Mouse (Mus musculus) frontal cortex, postnatal 36 days (tissue): ENCODE measurements at regions not wholly inside any gene's neighbourhood (a gene's known extent, or its start where the extent isn't known, plus 50 kb on each side); places are given as distances from the start of the nearest gene placed in this dataset.

Experiments
- DNase-seq, 2 experiments: peaks; one replicate each; pipeline ENCODE4 v3.0.0; 2022; ENCODE audit warnings: low spot score in 2 of 2

DNA sequence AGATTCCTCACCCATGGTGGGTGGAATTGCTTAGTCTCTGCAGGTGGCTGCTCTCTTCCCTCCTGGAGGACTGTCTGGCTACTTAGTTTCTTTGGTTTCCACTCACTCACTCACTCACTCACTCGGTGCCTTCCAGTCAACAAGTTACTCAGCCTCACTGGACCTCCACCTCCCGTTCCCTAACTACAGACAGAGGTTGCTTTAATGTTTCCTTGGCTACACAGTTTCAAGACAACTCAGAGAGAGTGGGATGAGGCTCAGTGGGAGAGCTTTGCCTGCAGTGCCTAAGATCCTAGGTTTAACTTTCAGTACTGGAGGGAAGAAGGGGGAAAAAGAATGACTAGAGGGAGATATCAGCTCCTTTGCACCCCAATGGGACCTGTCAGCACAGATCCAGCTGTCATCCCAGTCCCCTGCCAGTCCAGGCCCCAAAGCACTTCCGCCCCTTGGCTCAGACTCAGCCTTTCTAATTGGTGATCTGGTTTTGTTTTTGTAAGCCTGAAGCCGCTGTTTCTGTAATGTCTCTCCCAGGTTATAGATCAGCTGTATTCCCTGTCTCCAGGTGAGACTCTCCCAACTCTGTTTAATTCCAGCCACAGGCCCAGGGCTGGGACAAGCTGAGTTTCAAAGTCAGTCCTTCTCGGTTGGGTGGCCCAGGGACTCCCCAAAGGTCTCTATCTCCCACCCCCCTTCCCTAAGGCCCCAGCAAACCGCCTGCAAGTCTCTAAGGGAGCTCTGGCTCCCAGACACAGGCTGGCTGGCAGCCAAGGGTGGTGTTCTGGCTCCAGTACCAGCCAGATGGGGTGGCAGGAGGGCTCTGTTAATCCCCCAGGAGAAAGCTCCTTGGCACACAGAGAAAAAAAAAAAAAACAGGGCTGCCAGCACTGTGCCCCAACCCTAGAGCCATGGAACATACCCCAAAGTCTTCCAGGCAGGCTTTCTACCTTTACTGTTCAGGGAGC is 60.5 kb upstream of the Cdon start:
- DNase-seq: peak; percentile 19 to 23

- no peak for DNase-seq
Measured at GRCm38 (mm10) chr9:35361432-35361831, 59.5 kb upstream of the Cdon start.

DNA sequence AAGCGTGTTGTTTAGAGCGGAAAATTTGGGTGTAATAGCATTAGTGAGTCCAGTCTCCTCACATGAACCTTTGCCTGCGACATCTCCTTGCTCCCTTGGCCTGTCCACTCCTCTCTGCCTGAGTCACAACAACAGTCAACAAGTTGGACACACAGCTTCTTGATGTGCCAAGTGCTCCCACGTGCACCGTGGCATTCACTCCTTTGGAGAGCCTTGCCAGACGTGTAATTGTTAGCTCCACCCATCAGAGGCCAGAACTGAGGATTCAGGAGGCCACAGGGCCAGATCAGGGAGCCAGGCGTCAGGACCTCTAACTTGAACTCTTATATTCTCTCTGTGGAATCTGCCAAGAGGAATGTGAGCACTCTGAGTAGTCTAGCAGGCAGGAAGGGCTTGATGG is 58.7 kb upstream of the Cdon start:
- no peak for DNase-seq

DNA sequence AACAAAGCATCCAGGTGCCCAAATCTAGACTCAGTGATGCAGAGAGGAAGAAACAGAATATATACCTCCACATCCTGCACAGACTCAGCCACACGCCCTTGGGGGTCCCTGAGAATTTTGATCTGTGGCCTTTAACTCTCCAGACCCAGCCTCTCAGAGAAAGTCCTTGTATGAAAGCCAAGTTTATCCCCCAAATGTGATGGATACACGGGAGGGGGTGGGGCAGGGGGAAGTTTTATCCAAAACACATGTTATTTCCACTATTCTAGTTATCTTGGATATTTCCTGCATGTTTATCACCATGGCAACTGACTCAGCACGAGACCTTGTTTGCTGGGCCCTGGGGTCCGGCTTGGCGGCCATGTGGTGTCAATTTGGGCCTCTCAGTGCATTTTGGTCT is 57.8 kb upstream of the Cdon start:
- no peak for DNase-seq

DNA sequence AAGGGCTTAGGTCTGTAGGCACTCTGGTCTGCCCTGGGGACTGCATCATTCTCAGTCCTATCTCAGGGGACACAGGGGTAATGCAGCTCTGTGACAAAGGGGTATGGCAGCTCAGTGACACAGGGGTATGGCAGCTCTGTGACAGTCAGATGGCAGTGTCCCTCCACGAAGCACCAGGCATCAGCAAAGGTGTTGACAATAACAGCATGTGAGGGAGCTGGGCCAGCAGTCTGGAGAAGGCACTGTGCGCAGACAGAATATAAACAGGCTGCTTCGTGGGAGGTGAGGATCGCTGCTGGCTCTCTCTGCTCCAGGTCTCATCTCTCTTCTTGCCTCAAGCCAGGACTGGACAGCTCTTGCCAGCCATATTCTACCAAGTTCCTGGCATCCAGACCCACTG is 57.0 kb upstream of the Cdon start:
- DNase-seq: peak in 1 of 2 experiments; percentile 43

DNA sequence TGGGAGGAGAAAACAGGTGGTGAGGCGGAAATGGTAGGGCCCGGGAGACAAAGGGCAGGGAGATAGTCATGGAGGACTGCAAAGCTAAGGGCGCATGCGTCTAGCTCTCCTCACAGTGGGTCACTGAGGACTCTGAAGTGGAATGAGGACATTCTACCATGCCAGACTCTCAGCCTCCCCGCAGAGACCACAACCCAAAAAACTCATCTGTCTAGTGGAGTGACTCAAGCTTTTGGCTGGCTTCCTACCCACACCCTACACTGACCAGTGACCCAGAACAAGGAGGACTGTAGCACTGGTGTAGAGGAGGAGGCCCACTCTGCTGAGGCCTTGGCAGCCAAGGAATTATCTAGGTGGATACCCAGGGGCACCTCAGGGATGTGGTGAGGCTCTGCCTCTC is 55.0 kb upstream of the Cdon start:
- DNase-seq: no peak

DNA sequence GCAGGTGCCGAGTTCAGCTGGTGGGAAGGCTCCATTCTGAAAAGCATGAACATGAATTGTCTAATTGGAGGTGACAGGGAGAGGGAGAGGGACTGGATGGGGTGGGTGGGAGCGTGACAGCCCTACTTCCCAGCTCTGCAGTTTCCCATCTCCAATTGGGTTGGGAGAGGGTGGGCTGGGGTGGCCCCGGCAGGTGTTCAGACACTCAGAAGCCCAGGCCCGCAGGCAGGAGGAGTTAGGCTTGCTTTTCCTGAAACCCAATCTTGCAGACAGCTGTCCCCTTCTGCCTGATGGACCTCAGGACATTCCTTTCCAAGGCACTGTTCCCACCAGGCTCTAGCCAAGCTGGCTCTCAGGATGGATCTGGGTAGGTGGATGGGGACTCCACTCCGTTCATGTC is 51.9 kb upstream of the Cdon start:
- no peak for DNase-seq

DNA sequence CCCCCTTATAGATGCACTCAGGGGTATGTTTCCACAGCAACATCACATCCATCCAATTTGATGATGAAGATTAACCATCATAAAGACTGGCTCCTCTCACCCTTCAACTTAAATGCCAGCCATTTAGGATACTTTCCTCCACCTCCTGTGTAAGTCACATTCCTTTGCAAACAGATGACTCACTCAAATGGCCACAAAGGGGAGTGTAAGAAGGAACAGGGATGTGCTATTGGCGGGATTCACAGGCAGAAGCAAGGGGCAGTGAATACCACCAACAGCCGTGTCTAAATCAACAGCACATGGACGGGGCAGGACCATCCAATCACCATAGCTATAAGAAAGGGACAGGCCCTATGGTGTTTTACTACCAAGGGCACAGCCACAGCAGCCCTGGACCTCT is 50.9 kb upstream of the Cdon start:
- no peak for DNase-seq

- DNase-seq: no peak
Measured at GRCm38 (mm10) chr9:35370895-35371294, 50.0 kb upstream of the Cdon start.
